In the genomic region with DNA sequence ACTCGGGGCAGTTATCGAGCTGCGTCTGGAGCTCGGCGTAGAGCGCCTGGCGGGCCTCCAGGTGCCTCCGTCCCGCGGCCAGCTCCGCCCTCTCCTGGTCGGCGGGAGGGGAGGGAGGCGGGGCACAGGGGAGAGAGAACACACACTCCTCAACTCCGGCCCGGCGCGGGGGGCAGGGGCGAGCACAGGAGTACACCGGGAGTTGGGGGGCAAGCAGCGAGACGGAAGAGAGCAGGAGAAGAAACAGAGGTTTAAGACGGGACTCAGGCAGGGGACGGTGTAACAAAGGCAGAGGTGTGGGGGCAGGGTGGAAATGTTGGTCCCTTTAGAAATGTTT, we compare ENCODE assay signal across 7 mouse cellular contexts. TPM values are rescaled to one million over a fixed set of nuclear protein-coding genes. Genes with fewer than 3 reads are reported as not detected.
DNase-seq lines count a peak whose midpoint lies in the region; TF ChIP-seq lines count a peak whose summit lies in the region.

No protein-coding gene starts in this region.

- no peak for TF ChIP-seq EP300 in heart, adult 2 months (IDR thresholded peaks at IDR 0.05; ENCODE audit: insufficient read depth, low read depth, low read length)

- no peak for TF ChIP-seq POLR2A in heart, adult 2 months (IDR thresholded peaks at IDR 0.05; ENCODE audit: insufficient read depth, low read depth, low read length)
- TF ChIP-seq POLR2A in lung, adult 2 months (IDR thresholded peaks at IDR 0.05; ENCODE audit: borderline replicate concordance, extremely low read depth, low read depth, low read length), result no peak
- TF ChIP-seq POLR2A in olfactory bulb, adult 2 months (IDR thresholded peaks at IDR 0.05; ENCODE audit: insufficient read depth, low read depth, low read length), result no peak

- no peaks in the 10 kb centered on the region; the same call in none of the 2 replicates for H3K79me2 ChIP-seq in heart, adult 2 months (replicated peaks; ENCODE audit: control insufficient read depth, insufficient read depth, low read length)

- peak; percentile 82 for DNase-seq in adrenal gland, adult 18-20 months (ENCODE audit: low spot score in 2 of 2)
- peak; percentile 84 for DNase-seq in embryonic facial prominence, embryonic 10.5 days (ENCODE audit: low spot score)
- peak; percentile 89 for DNase-seq in heart, adult 2 months
- DNase-seq in kidney, adult 11 months, result peak; percentile 84
- peak; percentile 80 for DNase-seq in lung, adult 2 months
- peak; percentile 54 for DNase-seq in urinary bladder, postnatal 10 days (ENCODE audit: low spot score)

- H3K27me3 ChIP-seq in embryonic facial prominence, embryonic 10.5 days (replicated peaks; ENCODE audit: low read depth, poor library complexity, severe bottlenecking), result peaks cover 14% of the 10 kb centered on the region; the same call in 1 of the 2 replicates
- H3K27me3 ChIP-seq in heart, adult 2 months (ENCODE audit: control insufficient read depth, insufficient read depth, low read length), result no peaks in the 10 kb centered on the region

- H3K9me3 ChIP-seq in embryonic facial prominence, embryonic 10.5 days, result no peaks in the 10 kb centered on the region

- H3K4me3 ChIP-seq in embryonic facial prominence, embryonic 10.5 days, result peak overlapping the region; percentile 55
- H3K4me3 ChIP-seq in heart, adult 2 months, result peak overlapping the region; percentile 6; the same call in 1 of the 2 replicates
- H3K4me3 ChIP-seq in lung, adult 2 months (replicated peaks; ENCODE audit: extremely low read depth, low read depth, low read length), result peak overlapping the region; percentile 57
- peak overlapping the region; percentile 23 for H3K4me3 ChIP-seq in olfactory bulb, adult 2 months (ENCODE audit: insufficient read depth, low read depth, low read length)

- TF ChIP-seq CTCF in heart, adult 2 months (IDR thresholded peaks at IDR 0.05), result peak; percentile 51
- no peak for TF ChIP-seq CTCF in lung, adult 2 months (IDR thresholded peaks at IDR 0.05; ENCODE audit: insufficient read depth, low read length)
- TF ChIP-seq CTCF in olfactory bulb, adult 2 months (IDR thresholded peaks at IDR 0.05; ENCODE audit: insufficient read depth, low read depth, low read length), result no peak

- H3K4me1 ChIP-seq in embryonic facial prominence, embryonic 10.5 days, result peaks cover 25% of the 10 kb centered on the region
- peaks cover 8% of the 10 kb centered on the region for H3K4me1 ChIP-seq in heart, adult 2 months (ENCODE audit: control insufficient read depth, insufficient read depth, low read length)
- H3K4me1 ChIP-seq in lung, adult 2 months (ENCODE audit: control insufficient read depth, insufficient read depth, low read length), result no peaks in the 10 kb centered on the region
- peaks cover 77% of the 10 kb centered on the region for H3K4me1 ChIP-seq in olfactory bulb, adult 2 months (ENCODE audit: control insufficient read depth, insufficient read depth, low read length)

- intact Hi-C loops in heart, adult 2 months (cut with DNase I), result loop anchor here (5.0 kb wide), 1 partner anchor 39 kb away; no protein-coding TSS in a partner anchor

- H3K9ac ChIP-seq in heart, adult 2 months (ENCODE audit: low read depth, low read length), result no peak overlapping the region

- 2% methylated on average over 24 of the region's 24 CpGs for WGBS in embryonic facial prominence, embryonic 10.5 days
- 28% methylated on average over 24 of the region's 24 CpGs for WGBS in heart, adult 2 months
- WGBS in lung, adult 2 months, result 25% methylated on average over 24 of the region's 24 CpGs
- 9% methylated on average over 23 of the region's 24 CpGs for WGBS in olfactory bulb, adult 2 months

- H3K27ac ChIP-seq in embryonic facial prominence, embryonic 10.5 days (replicated peaks), result peak overlapping the region; percentile 71
- H3K27ac ChIP-seq in heart, adult 2 months, result peak overlapping the region; percentile 41
- peak overlapping the region; percentile 81 for H3K27ac ChIP-seq in olfactory bulb, adult 2 months (ENCODE audit: insufficient read depth, low read depth, low read length)

- H3K36me3 ChIP-seq in embryonic facial prominence, embryonic 10.5 days (replicated peaks), result peaks cover 97% of the 10 kb centered on the region
- no peaks in the 10 kb centered on the region; the same call in 1 of the 2 replicates for H3K36me3 ChIP-seq in heart, adult 2 months (ENCODE audit: control insufficient read depth, insufficient read depth, low read length)

RNA-seq across cellular contexts. Expression of a gene that starts 26.6 kb away (rescaled TPM):
- total RNA-seq in adrenal gland, adult 18-20 months (2021), result 10 to 100 TPM; 24.1 to 60.8 TPM
- 48.4 and 51.1 TPM in 2 replicates for polyA plus RNA-seq in embryonic facial prominence, embryonic 10.5 days (2016; fragmentation: Nextera tagmentation; extraction: Ambion mirVana)
- 100 to 1,000 TPM; 104 to 108 TPM for total RNA-seq in heart, adult 2 months (2021)
- polyA plus RNA-seq in heart, adult 2 months (2012; rRNA removed), result 146 and 165 TPM in 2 replicates
- polyA plus RNA-seq in lung, adult 2 months (2012; rRNA removed), result 87.6 and 93.5 TPM in 2 replicates
- polyA plus RNA-seq in olfactory bulb, adult 2 months (2012; ENCODE audit: insufficient read depth, insufficient read length, low replicate concordance, missing spikeins), result not detected in 2 replicates

RNA-seq across cellular contexts. Expression of a gene that starts 35.4 kb away (rescaled TPM):
- not detected for total RNA-seq in adrenal gland, adult 18-20 months (2021)
- not detected in 2 replicates for polyA plus RNA-seq in embryonic facial prominence, embryonic 10.5 days (2016; fragmentation: Nextera tagmentation; extraction: Ambion mirVana)
- total RNA-seq in heart, adult 2 months (2021), result not detected
- polyA plus RNA-seq in heart, adult 2 months (2012; rRNA removed), result not detected in 2 replicates
- polyA plus RNA-seq in lung, adult 2 months (2012; rRNA removed), result not detected in 2 replicates
- polyA plus RNA-seq in olfactory bulb, adult 2 months (2012; ENCODE audit: insufficient read depth, insufficient read length, low replicate concordance, missing spikeins), result not detected in 2 replicates

RNA-seq across cellular contexts. Expression of a gene that starts 59.2 kb away (rescaled TPM):
- total RNA-seq in adrenal gland, adult 18-20 months (2021), result 100 to 1,000 TPM; 139 to 168 TPM
- polyA plus RNA-seq in embryonic facial prominence, embryonic 10.5 days (2016; fragmentation: Nextera tagmentation; extraction: Ambion mirVana), result 169 and 171 TPM in 2 replicates
- total RNA-seq in heart, adult 2 months (2021), result 10 to 100 TPM; 78.6 to 93.9 TPM
- polyA plus RNA-seq in heart, adult 2 months (2012; rRNA removed), result 28.2 and 57.5 TPM in 2 replicates
- polyA plus RNA-seq in lung, adult 2 months (2012; rRNA removed), result 26.6 and 40.8 TPM in 2 replicates
- 192 TPM in 1 of 2 replicates, not detected in the other for polyA plus RNA-seq in olfactory bulb, adult 2 months (2012; ENCODE audit: insufficient read depth, insufficient read length, low replicate concordance, missing spikeins)

RNA-seq across cellular contexts. Expression of a gene that starts 59.3 kb away (rescaled TPM):
- 10 to 100 TPM; 54.0 to 57.6 TPM for total RNA-seq in adrenal gland, adult 18-20 months (2021)
- 133 and 139 TPM in 2 replicates for polyA plus RNA-seq in embryonic facial prominence, embryonic 10.5 days (2016; fragmentation: Nextera tagmentation; extraction: Ambion mirVana)
- total RNA-seq in heart, adult 2 months (2021), result 10 to 100 TPM; 22.7 to 27.8 TPM
- 28.3 and 36.1 TPM in 2 replicates for polyA plus RNA-seq in heart, adult 2 months (2012; rRNA removed)
- 38.9 and 67.5 TPM in 2 replicates for polyA plus RNA-seq in lung, adult 2 months (2012; rRNA removed)
- polyA plus RNA-seq in olfactory bulb, adult 2 months (2012; ENCODE audit: insufficient read depth, insufficient read length, low replicate concordance, missing spikeins), result not detected in 2 replicates

Comparison
In these comparisons a context has a peak if more than half of its experiments do, and no peak if none do; other contexts are left out.
1. Peak in every context shown above with its lines: DNase-seq, H3K4me3 ChIP-seq and H3K27ac ChIP-seq.
2. H3K4me3 ChIP-seq: peak in every context shown above with its lines; median percentile 57 in lung, adult 2 months; 55 in embryonic facial prominence, embryonic 10.5 days; 23 in olfactory bulb, adult 2 months; 6 in heart, adult 2 months.